Mouse (Mus musculus) lung, embryonic 16.5 days (tissue): ENCODE results near the gene Gm156. TPM values are rescaled to one million over a fixed set of nuclear protein-coding genes. Genes with fewer than 3 reads are reported as not detected.
"Not testable (repeated sequence)": the region's sequence is repeated elsewhere in the genome, so short reads cannot be mapped to it uniquely, and the experiment has no call there.

ENCODE experiments used
- ATAC-seq: fragments of 200-750 bp; cut with Nextera tagmentation; 2 replicates; pipeline ENCODE4 v1.8.0; 2017; ENCODE audit warnings: low read depth, mild to moderate bottlenecking, moderate library complexity
- H3K27ac ChIP-seq: fragments of 300-500 bp; sonication (generic); 2 replicates; pipeline ENCODE4 v1.5.1; 2014; ENCODE audit warnings: mild to moderate bottlenecking, control low read depth, low read length
- H3K27me3 ChIP-seq: fragments of 300-500 bp; sonication (generic); 2 replicates; pipeline ENCODE4 v1.6.1; 2014; ENCODE audit warnings: low read depth, low read length, mixed read lengths; ENCODE audit not compliant: control insufficient read depth, insufficient read depth
- H3K36me3 ChIP-seq: fragments of 300-500 bp; sonication (generic); 2 replicates; pipeline ENCODE4 v1.6.1; 2014; ENCODE audit warnings: low read length; ENCODE audit not compliant: control insufficient read depth, insufficient read depth
- H3K4me1 ChIP-seq: fragments of 300-500 bp; sonication (generic); replicated peaks from 2 replicates; pipeline ENCODE4 v1.6.1; 2014; ENCODE audit warnings: low read length, mixed read lengths; ENCODE audit not compliant: control insufficient read depth, insufficient read depth
- H3K4me2 ChIP-seq: fragments of 300-500 bp; sonication (generic); 2 replicates; pipeline ENCODE4 v1.6.1; 2014; ENCODE audit warnings: low read depth, low read length, control low read depth
- H3K4me3 ChIP-seq: fragments of 300-500 bp; sonication (generic); 2 replicates; pipeline ENCODE4 v1.5.1; 2014; ENCODE audit warnings: mild to moderate bottlenecking, low read length, control low read depth
- H3K9ac ChIP-seq: fragments of 300-500 bp; sonication (generic); 2 replicates; pipeline ENCODE4 v1.6.1; 2014; ENCODE audit warnings: low read length, control low read depth
- H3K9me3 ChIP-seq: fragments of 300-500 bp; sonication (generic); 2 replicates; pipeline ENCODE4 v1.6.1; 2016; ENCODE audit warnings: low read length; ENCODE audit not compliant: control insufficient read depth
- WGBS: fragments of 180-500 bp; shearing (Covaris S2); extraction: QIAGEN DNeasy Blood & Tissue Kit; methylation state at CpG from one replicate; pipeline ENCODE4 v1.1.7; 2014; 5-methylcytosine and 5-hydroxymethylcytosine counted together
- polyA plus RNA-seq: library from polyadenylated mRNA; unstranded; fragments of >200 nt; fragmentation: Nextera tagmentation; extraction: Ambion mirVana; gene quantifications from 2 replicates; pipeline ENCODE4 v1.2.1, GENCODE M21; 2015

Gm156 gene
- not detected in 2 replicates for polyA plus RNA-seq

GRCm38 (mm10) chr6:129784170-129784569, at the start of gene Gm156:
Gene Gm156, minus strand, starts transcription at chr6:129784270.
- H3K27ac ChIP-seq, ATAC-seq, H3K9ac ChIP-seq, H3K4me2 ChIP-seq, H3K4me3 ChIP-seq, H3K9me3 ChIP-seq, H3K36me3 ChIP-seq, H3K4me1 ChIP-seq, H3K27me3 ChIP-seq: not testable (repeated sequence)
- 81% methylated on average over 3 of the region's 3 CpGs for WGBS

- Histone ChIP-seq H3K27ac (no peak overlapping the region), H3K4me3 (no peak overlapping the region), H3K4me2 (no peak overlapping the region), H3K36me3 (no peaks in the 10 kb centered on the region), H3K4me1 (no peaks in the 10 kb centered on the region), H3K27me3 (no peaks in the 10 kb centered on the region), H3K9me3 (no peaks in the 10 kb centered on the region), H3K9ac (no peak overlapping the region)
- 71% methylated on average over 1 of the region's 1 CpGs for WGBS
- ATAC-seq: no peak
Observed at GRCm38 (mm10) chr6:129825559-129825958, 41.5 kb upstream of the Gm156 start.

- Histone ChIP-seq H3K9me3 (no peaks in the 10 kb centered on the region), H3K4me1 (no peaks in the 10 kb centered on the region), H3K4me3 (no peak overlapping the region), H3K27me3 (no peaks in the 10 kb centered on the region), H3K4me2 (no peak overlapping the region), H3K9ac (no peak overlapping the region), H3K36me3 (no peaks in the 10 kb centered on the region), H3K27ac (no peak overlapping the region)
- ATAC-seq: no peak
- WGBS: 71% methylated on average over 1 of the region's 1 CpGs
Observed at GRCm38 (mm10) chr6:129824004-129824403, 39.9 kb upstream of the Gm156 start.

GRCm38 (mm10) chr6:129817731-129818130, 33.7 kb upstream of the Gm156 start:
- Histone ChIP-seq H3K4me3 (no peak overlapping the region), H3K9me3 (no peaks in the 10 kb centered on the region), H3K4me2 (no peak overlapping the region), H3K36me3 (no peaks in the 10 kb centered on the region), H3K9ac (no peak overlapping the region), H3K27ac (no peak overlapping the region), H3K4me1 (no peaks in the 10 kb centered on the region), H3K27me3 (no peaks in the 10 kb centered on the region)
- ATAC-seq: no peak
- 51% methylated on average over 3 of the region's 3 CpGs for WGBS

GRCm38 (mm10) chr6:129747654-129748032, 36.4 kb downstream of the Gm156 start:
- Histone ChIP-seq H3K27ac (no peak overlapping the region), H3K9me3 (peaks cover 5% of the 10 kb centered on the region; the same call in 1 of the 2 replicates), H3K4me3 (no peak overlapping the region), H3K36me3 (no peaks in the 10 kb centered on the region), H3K9ac (no peak overlapping the region), H3K4me1 (no peaks in the 10 kb centered on the region), H3K27me3 (no peaks in the 10 kb centered on the region), H3K4me2 (no peak overlapping the region)
- WGBS: 69% methylated on average over 3 of the region's 3 CpGs
- no peak for ATAC-seq

- no peak for ATAC-seq
- Histone ChIP-seq H3K4me1 (no peaks in the 10 kb centered on the region), H3K9me3 (peaks cover 5% of the 10 kb centered on the region; the same call in 1 of the 2 replicates), H3K4me3 (no peak overlapping the region), H3K27ac (no peak overlapping the region), H3K4me2 (no peak overlapping the region), H3K27me3 (no peaks in the 10 kb centered on the region), H3K9ac (no peak overlapping the region), H3K36me3 (no peaks in the 10 kb centered on the region)
- WGBS: 76% methylated on average over 4 of the region's 4 CpGs
Observed at GRCm38 (mm10) chr6:129747016-129747653, 36.9 kb downstream of the Gm156 start.

- Histone ChIP-seq H3K9ac (no peak overlapping the region), H3K27me3 (no peaks in the 10 kb centered on the region), H3K4me2 (no peak overlapping the region), H3K4me1 (no peaks in the 10 kb centered on the region), H3K9me3 (peaks cover 5% of the 10 kb centered on the region; the same call in 1 of the 2 replicates), H3K27ac (no peak overlapping the region), H3K36me3 (no peaks in the 10 kb centered on the region), H3K4me3 (no peak overlapping the region)
- WGBS: 42% methylated on average over 3 of the region's 3 CpGs
- ATAC-seq: no peak
Observed at GRCm38 (mm10) chr6:129746151-129746550, 37.9 kb downstream of the Gm156 start.

- Histone ChIP-seq H3K9ac (no peak within 1 kb of the TSS), H3K4me2 (no peak within 1 kb of the TSS), H3K27me3 (no peaks in the 10 kb centered on the region), H3K9me3 (no peaks in the 10 kb centered on the region), H3K4me3 (no peak within 1 kb of the TSS), H3K36me3 (no peaks in the 10 kb centered on the region), H3K27ac (no peak within 1 kb of the TSS), H3K4me1 (no peaks in the 10 kb centered on the region)
- ATAC-seq: no peak
- 50% methylated on average over 2 of the region's 2 CpGs for WGBS
Observed at GRCm38 (mm10) chr6:129740069-129740721, 43.9 kb downstream of the Gm156 start, which contains the start of gene Klri2. Gene Klri2, minus strand, starts transcription at chr6:129740484.

- Histone ChIP-seq H3K9ac (no peak overlapping the region), H3K4me1 (no peaks in the 10 kb centered on the region), H3K4me3 (no peak overlapping the region), H3K27ac (no peak overlapping the region), H3K9me3 (no peaks in the 10 kb centered on the region), H3K36me3 (no peaks in the 10 kb centered on the region), H3K4me2 (no peak overlapping the region), H3K27me3 (no peaks in the 10 kb centered on the region)
- ATAC-seq: no peak
Observed at GRCm38 (mm10) chr6:129736414-129736813, 47.7 kb downstream of the Gm156 start.
